Mouse (Mus musculus) adrenal gland, adult (tissue): ENCODE measurements around the gene Olfr1121.
"Not testable (repeated sequence)": the region's sequence is repeated elsewhere in the genome, so short reads cannot be mapped to it uniquely, and the experiment has no call there.

Source experiments
- DNase-seq, 2 experiments: peaks; one replicate each; pipeline ENCODE4 v3.0.0; 2022 to 2023; ENCODE audit warnings: low spot score in 1 of 2; ENCODE audit not compliant: inconsistent age in 2 of 2

The Olfr1121 gene

DNA sequence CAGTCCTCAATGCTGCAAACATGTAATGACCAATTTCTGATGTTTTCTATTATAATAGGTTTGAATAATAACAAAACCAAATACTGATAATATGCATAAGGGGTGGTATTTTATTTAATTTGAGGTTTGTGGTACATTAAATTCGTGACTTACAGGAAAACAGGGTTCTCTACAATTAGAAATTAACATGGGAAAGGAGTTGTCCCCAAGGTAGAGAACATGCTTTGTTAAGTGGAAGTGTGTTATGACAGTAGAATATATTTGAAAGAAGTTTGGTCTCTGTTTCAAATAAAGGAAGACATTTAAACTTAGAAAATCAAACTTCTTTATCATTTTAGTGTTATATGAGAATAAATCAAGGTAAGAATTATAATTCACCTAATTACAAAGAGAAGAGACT is at the start of gene Olfr1121:
Olfr1121 (plus strand) TSS at position 301 of the 400 bp plus-strand sequence.
- no peak for DNase-seq

DNA sequence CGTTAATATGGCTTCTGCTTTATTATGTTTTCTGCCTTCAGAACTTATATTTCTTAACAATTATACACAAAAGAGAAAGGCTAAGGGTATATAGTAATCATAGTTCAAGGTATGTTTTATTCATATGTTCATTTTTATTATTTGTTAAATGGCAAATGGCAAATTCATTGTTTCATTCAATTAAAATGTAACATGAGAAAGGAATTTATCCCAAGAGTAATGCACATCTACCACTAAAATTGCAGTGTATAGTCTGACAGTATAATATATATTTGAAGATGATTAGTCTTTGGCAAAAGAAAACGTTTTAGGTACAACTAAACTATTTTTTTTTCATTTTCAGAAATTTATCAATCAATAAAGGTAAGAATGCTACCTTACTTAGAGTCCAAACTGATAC is 15.2 kb upstream of the Olfr1121 start, which contains the start of gene Olfr1120:
Olfr1120 (plus strand) TSS at position 301 of the 400 bp plus-strand sequence.
- no peak for DNase-seq

DNA sequence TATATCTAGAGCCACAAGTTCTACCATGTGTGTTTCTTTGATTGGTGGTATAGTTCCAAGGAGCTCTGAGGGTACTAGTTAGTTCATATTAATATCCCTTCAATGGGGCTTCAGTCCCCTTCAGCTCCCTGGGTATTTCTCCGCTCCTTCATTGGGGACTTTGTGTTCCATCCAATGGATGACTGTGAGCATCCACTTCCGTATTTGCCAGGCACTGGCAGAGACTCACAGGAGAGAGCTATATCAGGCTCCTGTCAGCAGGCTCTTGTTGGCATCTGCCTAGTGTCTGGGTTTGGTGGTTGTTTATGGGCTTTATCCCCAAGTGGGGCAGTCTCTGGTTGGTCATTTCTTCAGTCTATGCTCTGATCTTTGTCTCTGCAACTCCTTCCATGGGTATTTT is 9.6 kb upstream of the Olfr1121 start:
- DNase-seq: not testable (repeated sequence)

DNA sequence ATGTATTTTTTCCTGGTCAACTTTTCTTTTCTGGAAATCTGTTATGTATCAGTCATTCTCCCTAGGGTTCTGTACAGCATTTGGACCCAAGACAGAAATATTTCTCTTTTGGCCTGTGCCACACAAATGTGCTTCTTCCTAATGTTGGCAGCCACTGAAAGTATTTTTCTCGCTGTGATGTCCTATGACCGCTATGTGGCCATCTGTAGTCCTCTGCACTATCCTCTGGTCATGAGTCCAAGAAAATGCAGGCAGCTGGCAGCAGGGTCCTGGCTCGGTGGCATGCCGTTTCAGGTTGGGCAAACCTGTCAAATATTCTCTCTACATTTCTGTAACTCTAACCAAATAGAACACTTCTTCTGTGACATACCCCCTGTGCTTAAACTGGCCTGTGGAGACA is 2.0 kb downstream of the Olfr1121 start:
- DNase-seq: no peak

DNA sequence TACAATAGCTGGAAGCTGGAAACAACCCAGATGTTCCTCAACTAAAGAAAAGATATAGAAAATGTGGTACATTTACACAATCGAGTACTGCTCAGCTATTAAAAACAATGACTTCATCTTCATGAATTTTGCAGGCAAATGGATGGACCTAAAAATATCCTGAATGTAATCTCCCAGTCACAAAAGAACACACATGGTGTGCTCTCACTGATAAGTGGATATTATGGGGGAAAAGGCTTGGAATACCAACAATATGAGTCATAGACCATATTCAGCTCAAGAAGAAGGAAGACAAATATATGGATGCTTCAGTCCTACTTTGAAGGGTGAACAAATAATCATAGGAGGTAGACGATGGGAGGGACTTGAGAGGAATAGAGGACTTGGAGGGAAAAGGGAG is 14.2 kb downstream of the Olfr1121 start:
- DNase-seq: no peak

DNA sequence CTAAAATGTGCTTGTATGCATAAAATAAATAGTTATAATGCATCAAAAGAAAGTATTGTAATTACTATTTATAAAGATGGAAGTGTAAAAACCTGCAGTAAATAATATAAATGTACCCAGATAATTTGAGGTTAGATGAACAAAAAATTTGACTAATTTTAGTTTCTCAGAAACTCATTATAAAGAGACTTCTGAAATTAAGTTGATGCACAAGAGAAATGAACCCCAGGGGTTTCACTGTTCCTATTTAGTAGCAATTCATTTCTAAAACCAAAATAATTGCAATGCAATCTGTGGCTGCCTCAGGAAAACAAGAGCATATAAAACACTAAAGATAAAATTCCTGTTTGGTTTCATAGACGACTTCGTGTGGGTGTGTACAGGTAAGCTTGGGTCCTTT is 15.9 kb downstream of the Olfr1121 start, which contains the start of gene Olfr1122:
Olfr1122 (plus strand) TSS at position 301 of the 400 bp plus-strand sequence.
- no peak for DNase-seq

DNA sequence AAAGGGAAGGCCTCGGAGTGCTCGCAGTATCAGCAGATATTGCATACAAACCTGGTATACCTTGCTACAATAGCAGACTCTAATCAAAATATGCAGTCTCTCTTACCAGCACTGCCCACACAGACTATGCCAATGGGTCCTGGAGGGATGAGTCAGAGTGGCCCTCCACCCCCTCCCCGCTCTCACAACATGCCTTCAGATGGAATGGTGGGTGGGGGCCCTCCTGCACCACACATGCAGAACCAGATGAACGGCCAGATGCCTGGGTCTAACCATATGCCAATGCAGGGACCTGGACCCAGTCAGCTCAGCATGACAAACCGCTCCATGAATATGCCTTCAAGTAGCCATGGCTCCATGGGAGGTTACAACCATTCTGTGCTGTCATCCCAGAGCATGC is 23.9 kb downstream of the Olfr1121 start:
- DNase-seq: not testable (repeated sequence)

DNA sequence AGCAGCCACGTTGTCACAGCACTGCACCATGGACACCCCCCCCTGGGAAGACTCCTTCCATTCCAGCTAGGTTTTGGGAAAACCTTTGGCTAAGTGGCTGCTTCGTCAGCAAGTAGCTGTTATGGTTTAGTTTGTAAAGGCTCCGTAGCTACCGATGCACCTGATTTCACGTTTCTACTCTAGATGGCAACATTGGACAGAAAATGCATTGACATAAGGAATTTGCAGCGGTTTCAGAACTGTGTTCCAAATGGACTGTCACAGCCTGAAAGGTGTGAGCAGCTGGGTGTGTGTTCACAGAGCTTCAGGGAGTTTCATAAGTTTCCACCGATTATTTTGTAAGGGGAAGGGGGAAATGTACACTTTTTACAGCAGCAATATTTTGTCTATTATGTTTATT is 25.0 kb downstream of the Olfr1121 start:
- not testable (repeated sequence) for DNase-seq

DNA sequence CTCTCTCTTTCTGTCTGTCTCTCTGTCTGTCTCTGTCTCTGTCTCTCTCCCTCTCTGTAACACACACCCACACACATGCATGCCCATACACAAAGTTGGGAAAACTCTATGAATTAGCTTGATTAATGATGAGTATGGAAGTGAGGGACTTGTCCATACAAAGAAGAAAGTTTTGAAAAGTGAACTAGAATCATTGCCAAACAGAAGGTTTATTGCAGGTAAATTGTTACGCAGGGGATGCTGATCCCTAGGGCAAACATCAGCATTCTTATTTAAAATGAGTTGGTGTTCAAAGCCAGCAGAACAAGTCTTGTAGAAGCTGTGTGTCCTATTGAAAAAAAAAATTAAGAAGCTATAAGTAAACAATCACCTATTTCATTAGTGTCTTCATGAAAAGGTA is 46.6 kb downstream of the Olfr1121 start, which contains the start of gene Olfr1123:
Olfr1123 (plus strand) TSS at position 301 of the 400 bp plus-strand sequence.
- DNase-seq: no peak
